Mouse (Mus musculus) cerebellum, adult 11-12 months (tissue): ENCODE results near the gene Klhl40.

Experiments used
- DNase-seq: peaks from one replicate; pipeline ENCODE4 v3.0.0; 2022

Gene Klhl40

DNA sequence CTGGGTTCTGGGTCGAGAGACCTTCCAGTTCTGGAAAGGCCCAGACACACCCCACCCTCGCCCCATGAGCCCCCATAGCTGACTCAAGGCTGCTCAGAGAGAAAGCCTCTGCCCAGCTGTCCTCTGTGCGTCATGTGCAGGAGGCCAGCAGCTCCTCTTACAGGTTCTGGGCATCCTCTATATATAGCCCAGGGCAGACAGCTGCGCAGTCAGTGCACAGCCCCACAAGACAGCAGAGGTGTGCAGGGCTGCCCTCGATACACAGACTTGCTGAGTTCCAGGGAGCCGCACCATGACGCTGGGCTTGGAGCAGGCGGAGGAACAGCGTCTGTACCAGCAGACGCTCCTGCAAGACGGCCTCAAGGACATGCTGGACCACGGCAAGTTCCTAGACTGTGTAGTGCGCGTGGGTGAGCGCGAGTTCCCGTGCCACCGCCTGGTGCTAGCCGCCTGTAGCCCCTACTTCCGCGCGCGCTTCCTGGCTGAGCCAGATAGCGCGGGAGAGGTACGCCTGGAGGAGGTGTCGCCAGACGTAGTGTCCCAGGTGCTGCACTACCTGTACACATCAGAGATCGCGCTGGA lies at the start of gene Klhl40:
Klhl40 (plus strand) TSS at position 124 of the 582 bp plus-strand sequence.
- no peak for DNase-seq

DNA sequence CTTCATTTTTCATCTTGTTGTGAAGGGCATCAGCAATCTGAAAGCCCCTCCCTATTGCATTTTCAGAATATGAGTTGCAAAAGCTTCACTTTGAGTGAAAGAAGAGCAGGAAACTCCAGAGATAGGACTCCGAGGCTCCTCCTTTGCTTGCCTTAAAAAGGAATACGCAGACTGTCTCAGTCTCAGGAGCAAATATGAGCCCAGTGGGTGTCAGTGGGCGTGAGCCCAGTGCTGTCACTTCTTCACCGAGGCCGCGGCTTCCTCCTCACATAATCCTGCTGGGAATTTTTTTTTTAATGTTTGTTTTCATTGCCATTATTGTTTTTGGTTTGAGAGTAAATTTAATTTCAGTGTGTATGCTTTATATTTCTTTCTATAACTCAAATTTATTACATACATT lies 36.9 kb upstream of the Klhl40 start:
- no peak for DNase-seq

DNA sequence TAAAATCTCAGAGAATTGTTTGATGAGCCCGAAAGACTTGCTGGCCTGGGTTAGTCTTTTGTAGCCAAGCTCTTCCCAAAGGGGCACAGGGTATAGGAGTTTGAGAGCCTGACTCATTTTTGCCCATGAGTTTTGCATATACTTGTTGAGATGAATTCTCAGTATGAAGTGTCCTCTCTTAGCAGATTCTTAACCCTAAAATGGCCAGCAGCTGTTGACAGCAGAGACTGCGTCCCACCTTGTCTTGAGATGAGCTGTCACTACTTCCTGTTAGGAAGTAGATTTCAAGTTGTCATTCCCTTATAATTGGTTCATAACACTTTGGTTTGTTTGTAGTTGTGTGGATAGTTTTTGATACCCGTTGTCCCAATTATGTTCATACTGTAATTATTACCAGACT lies 36.2 kb upstream of the Klhl40 start:
- no peak for DNase-seq

DNA sequence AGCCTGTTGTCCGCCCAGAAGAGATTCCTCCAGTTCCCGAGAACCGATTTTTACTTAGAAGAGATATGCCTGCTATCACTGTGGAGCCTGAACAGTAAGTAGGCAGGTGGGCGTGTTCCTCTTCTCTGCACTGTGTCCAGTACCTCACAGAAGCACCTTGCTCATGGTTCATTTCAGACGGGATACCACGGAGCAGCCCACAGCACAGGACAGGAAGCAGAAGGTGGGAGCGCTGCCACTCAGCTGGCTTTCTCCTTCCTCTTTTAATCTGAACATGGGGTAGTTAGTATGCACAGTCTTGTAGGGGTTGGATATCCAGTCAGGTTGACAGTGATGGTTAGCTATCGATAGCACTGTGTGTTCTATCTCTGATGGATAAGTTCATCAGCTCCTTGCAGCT lies 33.4 kb upstream of the Klhl40 start:
- DNase-seq: no peak

DNA sequence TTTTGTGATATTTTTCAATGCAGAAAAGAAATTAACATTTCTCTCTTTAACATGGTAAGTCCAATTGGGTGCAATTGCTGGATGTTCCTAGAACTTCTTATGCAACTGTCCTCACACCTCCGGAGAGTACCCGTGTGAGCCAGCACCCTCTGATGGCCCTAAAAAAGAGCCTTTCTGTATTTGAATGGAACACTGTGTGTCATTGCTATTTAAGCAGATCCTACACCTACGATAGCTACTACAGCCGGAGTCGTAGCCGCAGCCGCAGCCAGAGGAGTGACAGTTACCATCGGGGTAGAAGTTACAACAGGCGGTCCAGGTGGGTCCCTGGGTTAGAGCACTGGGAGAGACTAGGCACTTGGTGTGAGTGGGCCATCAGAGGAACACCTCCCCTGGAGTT lies 24.6 kb upstream of the Klhl40 start:
- no peak for DNase-seq

DNA sequence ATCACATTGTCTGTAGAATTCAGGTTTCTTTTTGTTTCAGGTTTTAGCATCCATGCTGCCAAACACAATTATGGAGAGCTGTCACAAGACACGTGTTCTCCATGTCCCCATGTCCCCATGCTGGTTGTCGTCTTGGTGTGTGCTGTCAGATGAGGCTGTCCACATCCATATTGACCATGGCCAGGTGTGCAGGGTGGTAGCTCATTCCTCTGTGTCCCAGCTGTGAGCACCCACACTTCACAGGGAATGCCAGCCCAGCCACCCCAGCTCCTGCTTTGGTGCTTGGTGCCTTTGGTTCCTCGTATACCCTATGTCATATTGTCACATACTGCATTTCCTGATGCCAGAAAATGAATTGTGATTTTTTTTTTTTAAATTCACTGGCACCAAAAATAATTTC lies 22.8 kb upstream of the Klhl40 start:
- no peak for DNase-seq

DNA sequence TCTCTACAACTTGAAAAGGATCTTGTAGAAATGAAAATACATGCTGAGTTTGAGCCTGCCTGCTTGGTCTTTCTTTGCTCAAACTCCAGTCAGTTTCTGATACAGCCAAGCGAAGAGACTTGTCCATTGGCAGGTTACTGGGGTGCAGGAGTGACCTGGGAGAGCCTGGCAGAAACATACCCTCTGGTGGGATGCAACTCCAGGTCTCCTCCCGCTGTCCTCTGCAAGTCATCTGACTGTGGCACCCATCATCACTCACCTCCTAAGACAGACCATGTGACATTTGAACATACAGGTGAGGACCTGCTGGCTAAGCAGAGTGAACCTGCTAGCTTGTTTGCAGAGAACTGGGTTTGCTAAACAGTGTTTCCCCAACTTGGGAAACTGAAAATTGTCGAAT lies 20.6 kb upstream of the Klhl40 start:
- DNase-seq: no peak

DNA sequence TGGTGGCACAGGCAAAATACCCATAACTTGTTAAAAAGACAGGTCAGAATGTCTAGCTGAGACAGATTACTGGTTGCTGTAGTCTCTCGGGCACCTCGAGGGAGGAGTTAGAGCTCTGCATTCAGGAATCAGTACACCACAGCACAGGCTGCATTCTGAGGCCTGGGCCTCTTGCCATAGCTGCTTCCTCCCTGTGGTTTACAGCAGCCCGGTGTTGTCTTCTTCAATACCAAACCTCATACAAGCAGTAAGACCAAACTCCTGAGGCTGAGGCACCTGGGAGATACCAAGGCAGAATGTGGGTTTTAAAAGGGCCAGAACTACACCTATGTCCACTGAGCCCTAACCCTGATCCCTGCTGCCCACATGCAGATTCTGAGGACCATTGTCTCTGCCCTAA lies 20.0 kb upstream of the Klhl40 start:
- no peak for DNase-seq

DNA sequence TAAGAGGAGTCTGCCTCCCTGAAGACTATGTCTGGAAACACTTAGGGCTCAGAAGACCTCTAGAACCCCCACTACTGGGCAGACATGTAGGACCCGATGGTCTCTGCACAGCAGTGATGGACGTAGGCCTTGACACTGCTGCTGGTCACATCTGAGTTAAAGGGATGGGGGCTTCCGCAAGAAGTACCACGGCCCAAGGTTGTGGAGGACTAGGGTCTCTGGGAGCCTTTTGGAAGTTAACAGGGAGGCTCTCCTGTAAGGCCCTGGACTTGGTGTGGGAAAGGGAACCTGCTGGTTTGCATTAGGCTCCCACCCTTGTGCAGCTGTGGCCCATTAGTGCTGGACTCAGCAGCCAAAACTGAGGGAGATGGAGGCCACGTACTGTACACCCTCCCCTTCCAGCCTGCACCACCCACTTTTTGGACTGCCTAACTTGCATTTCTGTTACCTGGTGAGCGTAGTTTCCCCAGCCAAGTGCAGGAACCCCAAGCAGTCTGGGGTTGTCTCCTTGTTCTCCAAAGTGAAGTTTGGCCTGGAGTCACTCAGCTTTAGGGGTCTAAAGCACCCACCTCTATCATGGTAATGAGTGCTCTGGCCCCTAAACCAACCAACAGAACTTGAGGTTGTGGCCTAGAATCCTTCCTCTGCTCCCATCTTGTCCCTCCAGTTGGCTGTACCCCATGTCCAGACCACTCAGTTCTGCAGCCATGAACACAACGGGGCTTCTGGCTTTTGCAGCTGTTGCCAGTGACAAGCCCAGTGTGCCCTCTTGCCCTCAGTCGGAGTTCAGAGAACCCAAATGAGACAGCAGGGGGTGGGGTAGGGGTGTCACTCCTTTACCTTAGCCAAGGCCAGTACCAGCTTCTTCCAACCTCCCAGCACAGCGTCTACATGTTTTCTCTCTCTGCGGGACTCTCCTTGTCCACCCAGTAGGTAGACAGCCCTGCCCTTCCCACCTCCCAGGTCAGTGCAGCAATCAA lies 19.3 kb upstream of the Klhl40 start:
- peak; percentile 51 for DNase-seq

DNA sequence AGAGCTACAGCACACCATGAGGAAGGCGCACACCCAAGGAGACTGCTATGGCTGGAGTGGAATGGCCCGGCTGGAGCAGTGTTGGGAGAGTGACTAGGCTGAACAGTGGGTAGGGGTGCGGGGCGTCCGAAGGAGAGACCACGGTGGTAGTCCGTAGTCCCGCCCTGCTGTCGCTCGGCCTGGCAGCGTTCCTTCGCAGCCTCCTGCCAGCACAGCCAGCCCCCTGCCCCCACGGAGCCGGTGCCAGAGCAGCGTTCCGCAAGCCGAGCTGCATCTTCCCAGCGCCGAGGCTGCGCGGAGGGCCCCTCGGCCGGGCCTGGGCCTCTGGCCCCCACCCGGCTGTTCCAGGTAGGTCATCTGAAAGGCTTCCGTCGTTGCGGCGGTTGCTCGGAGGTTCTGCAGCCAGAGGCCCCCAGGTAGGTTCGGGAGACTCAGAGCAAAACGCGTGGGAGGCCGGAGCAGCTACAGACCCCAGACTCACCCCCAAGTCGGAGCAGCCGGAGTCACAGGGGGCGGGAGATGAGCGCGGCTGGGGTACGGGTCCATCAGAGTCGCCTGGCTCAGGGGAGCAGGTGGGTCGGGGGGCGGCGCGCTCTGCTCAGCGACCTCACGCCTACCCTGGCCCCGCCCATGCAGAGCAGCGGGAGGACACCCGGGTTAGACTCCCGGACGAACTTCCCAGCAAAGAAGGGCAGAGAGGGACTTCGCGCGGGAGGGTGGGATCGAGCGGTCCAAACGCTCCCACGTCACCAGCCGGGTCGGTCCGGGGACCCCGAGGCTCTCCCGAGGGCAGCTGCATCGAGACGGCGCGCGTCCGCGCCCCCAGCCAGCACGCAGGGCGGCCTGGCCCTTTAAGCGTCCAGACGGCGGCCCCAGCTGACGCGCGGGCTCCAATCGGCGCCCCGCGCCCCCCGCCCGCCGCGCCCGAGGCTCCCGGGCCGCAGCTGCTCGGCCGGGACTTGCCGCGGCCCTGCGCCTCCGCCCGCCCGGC lies 18.0 kb upstream of the Klhl40 start, which contains the start of gene Zfp651:
Zfp651 (plus strand) TSS at position 240 of the 991 bp plus-strand sequence.
- peak; percentile 72 for DNase-seq

DNA sequence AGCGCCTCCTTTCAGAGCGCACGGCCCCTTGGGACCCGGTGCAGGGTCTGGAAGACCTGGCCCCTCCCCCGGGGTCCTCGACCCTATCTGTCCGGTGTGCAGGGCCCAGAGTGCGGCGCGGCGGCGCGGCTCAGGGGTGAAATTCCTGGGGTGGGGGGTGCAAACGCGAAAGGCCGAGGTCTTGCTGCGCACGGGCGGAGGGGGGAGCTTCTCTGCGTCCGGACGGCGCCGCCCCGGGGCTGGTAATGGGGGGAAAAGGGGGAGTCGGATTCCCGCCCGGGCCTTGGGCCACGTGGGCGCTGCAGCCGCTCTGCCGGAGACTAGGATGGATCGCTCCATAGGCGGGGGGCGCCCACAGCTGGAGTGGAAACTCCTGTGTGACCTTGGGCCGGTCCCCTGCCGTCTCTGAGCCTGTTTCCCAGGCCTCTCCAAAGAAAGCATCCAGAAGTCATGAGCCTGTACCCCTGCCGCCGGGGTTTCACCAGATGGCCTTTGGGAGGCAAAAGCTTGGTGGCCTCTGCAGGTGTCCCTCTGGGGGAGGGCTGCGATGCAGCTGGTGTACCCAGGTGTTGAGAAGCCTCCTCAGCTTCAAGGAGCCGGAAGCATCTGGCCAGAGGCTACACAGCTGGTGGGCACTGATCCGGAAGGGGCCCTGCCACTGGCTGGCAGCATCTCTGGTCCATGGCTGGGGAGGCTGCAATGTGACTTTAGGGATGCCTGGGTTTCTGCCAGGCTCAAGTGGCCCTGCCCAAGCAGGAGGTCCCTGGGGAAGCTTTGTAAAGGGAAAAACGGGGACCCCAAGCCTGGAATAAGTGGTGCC lies 16.9 kb upstream of the Klhl40 start:
- peak; percentile 63 for DNase-seq

DNA sequence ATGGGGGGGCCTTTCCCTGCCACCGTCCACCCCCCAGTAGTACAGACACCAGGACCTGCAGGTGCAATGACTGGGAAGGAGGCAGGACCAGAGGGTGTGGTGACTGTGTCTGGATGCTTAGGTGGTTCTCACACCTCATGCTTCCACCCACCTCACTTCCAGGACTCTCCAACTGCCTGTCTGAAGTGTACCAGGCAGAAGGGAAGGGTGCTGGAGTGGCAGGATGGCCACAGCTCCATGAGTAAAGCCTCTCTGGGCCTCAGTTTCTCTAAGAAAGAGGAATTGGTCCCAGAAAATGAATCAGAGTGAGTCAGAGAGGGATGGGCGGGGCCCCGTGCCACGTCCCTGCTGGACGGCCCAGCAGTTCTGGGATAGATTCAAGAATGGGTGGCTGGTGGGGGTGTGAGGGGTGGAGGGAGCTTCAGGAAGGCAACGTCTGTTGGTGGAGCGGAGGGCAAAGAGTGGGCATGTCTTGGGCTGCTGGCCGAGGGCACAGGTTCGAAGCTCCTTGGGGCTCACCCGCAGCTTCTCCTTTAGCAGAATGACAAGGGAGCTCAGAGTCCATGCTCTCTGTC lies 16.2 kb upstream of the Klhl40 start:
- DNase-seq: no peak

DNA sequence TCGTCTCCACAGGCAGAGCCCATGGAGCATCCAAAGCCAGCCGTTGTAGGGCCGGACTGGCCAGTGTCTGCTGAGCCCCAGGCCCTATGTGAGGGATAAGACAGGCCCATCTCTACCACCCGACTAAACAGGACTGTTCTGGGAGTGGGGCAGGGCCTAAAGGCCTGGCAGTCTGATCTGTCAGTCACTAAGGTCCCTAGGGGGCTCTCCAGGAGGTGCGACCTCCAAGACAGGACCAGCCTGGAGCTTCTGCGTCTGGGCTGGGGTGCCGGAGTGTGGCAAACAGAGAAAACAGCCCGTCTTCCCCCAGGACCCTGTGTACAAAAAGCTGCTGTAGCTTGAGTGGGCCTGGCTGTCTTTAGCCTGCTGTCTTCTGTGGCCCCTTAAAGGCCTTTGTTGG lies 15.6 kb upstream of the Klhl40 start:
- peak; percentile 46 for DNase-seq

DNA sequence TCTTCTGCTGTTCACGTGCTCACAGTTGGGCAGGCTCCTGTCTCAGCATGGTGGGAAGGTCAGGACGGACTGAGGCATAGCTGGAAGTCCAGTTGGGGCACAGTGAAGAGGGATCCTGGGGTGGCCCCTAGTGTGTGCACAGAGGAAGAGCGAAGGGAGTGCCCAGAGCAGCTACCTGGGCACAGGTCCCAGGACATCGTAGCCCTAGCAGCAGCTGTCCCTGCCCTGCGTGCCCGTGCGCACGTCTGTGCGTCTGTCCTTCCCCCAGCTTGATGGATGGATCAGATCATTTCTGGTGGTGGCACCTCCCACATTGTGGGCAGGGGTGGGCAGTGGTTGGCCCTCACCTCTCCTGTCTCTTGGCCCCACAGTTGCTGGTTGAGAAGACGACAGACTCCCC lies 15.2 kb upstream of the Klhl40 start:
- DNase-seq: peak; percentile 38

DNA sequence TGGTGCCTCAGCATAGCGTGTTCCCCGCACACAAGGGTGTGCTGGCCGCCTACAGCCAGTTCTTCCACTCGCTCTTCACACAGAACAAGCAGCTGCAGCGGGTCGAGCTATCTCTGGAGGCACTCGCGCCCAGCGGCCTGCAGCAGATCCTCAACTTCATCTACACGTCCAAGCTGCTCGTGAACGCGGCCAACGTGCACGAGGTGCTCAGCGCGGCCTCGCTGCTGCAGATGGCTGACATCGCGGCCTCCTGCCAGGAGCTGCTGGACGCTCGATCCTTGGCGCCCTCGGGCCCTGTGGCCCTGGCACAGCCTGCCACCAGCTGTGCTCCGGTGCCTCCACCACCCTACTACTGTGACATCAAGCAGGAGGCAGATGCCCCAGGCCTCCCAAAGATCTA lies 14.6 kb upstream of the Klhl40 start:
- peak; percentile 42 for DNase-seq

DNA sequence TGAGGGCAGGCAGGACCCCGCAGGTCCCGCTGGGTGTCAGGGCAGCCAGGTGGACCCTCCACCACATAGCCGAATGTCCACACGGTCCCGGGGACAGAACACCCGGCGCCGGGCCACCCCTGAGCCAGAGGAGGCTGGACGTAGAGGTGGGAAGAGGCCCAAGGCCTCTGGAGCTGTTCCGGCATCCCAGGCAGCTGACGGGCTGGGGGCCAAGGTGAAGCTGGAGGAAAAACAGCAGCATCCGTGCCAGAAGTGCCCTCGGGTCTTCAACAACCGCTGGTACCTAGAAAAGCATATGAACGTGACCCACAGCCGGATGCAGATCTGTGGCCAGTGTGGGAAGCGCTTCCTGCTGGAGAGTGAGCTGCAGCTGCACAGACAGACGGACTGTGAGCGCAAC lies 13.7 kb upstream of the Klhl40 start:
- DNase-seq: no peak

DNA sequence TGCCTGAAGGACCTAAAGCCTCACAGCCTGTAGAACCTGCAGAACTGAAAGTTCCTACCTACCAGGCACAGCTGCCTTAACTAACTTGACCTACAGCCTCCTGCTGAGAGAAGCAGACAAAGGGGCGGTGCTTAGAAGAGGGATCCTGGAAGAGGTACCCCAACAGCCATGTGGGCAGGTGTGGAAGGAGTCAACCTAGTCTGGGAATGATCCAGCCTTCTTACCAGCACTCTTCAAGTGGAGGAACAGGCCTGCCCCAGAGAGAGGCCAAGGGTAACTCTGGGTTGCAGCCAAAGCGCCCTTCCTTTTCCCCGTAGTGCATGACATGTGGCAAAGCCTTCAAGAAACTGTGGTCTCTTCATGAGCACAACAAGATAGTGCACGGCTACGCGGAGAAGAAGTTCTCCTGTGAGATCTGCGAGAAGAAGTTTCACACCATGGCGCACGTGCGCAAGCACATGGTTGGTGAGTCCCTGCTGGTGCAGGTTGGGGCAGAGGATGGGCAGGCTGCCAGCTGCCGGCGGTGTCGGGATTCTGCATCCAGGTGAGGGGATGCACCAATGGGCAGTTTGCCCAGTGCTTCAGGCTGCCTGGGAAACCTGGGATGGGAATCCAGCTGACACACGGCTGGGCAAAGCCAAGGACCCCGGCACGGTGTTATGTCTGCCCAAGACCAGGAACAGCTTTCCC lies 12.1 kb upstream of the Klhl40 start:
- DNase-seq: peak; percentile 60

DNA sequence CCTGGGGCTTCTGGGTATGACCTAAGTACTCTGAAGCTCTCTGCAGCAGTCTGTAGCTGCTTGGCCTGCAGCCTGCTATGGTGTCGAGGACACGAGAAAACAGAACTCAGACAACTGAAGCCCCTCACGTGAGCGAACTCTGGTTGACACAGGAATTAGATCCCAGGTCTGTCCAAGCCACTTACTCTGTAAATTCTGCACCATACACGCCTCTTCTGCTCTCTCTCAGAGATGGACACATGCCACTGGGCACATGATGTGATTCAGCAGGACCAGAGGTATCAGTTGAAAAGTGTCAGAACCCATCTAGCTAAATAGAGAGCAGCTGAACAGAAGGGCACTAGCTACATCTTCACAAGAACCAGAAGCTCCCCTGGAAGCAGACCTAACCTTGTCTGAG lies 5.0 kb upstream of the Klhl40 start:
- no peak for DNase-seq

DNA sequence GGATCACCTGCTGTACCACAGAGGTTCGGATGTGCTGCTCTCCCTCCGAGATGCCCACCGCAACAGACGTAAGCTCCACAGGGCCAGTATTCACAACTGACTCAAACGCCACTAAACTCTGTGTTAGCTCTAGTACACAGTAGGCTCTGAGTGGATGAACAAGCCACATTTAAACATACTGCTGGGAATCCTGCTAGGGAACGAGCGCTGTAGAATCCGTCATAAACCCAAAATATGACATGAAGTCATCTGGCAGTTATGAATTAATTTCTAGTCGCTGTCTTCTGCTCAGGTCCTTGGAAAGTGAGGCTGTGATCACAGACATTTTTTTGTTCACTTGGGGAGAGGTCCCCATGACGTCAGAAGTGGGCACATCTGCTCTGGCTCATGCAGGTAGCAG lies 1.5 kb upstream of the Klhl40 start:
- DNase-seq: no peak

DNA sequence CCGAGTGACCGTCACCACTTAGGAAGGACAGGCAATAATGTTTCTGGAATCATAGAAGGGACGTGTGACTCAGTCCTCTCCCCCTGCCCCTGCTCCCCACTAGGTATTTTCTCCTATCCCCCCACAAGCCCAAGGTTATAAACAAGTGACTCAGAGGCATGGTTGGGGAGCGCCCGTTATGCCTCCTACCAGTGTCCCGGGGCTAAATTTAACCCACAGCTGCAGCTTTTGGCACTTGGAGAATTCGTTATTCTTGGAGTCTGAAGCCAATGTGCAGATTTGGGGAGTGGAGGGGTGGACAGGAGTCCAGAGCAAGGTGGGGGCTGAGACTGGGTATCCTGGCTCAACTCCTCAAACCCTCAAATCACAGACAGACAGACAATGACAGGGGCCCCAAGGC lies 896 bp upstream of the Klhl40 start:
- DNase-seq: no peak

DNA sequence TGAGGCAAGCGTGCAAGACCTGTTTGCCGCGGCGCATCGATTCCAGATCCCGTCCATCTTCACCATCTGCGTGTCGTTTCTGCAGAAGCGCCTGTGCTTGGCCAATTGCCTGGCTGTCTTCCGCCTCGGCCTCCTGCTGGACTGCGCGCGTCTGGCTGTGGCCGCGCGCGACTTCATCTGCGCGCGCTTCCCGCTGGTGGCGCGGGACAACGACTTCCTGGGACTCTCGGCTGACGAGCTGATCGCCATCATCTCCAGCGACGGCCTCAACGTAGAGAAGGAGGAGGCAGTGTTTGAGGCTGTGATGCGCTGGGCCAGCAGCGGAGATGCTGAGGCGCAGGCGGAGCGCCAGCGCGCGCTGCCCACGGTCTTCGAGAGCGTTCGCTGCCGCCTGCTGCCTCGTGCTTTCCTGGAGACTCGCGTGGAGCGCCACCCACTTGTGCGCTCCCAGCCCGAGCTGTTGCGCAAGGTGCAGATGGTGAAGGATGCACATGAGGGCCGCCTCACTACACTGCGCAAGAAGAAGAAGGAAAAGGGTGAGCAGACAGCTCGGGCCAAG lies 738 bp downstream of the Klhl40 start:
- no peak for DNase-seq
